In genomic region chr14:32073901-32074300, GRCm38 (mm10) we compare ENCODE assay signal across 11 mouse cellular contexts. TPM values are rescaled to one million over a fixed set of nuclear protein-coding genes. Genes with fewer than 3 reads are reported as not detected.
DNase-seq lines count a peak whose midpoint lies in the region; ATAC-seq lines count a peak whose summit lies in the region.
"Had no signal": no experiment of that assay in that cellular context is flagged by ENCODE, and none has a peak within 500 bp of the region (broad histone marks: within the 10 kb centered on the region; RNA-seq: fewer than 3 reads in every experiment).

No protein-coding gene starts in this region.

- H3K36me3 ChIP-seq in heart, embryonic 10.5 days: no peaks in the 10 kb centered on the region
- no peaks in the 10 kb centered on the region for H3K36me3 ChIP-seq in midbrain, embryonic 14.5 days (ENCODE audit: control insufficient read depth, insufficient read depth, low read length)
- H3K36me3 ChIP-seq in midbrain, embryonic 16.5 days (ENCODE audit: control insufficient read depth, insufficient read depth, low read length): no peaks in the 10 kb centered on the region
- no peaks in the 10 kb centered on the region for H3K36me3 ChIP-seq in limb, embryonic 12.5 days
- H3K36me3 ChIP-seq: forebrain, embryonic 12.5 days; liver, embryonic 15.5 days had no signal

- peaks cover 15% of the 10 kb centered on the region for H3K4me1 ChIP-seq in heart, embryonic 10.5 days
- no peaks in the 10 kb centered on the region for H3K4me1 ChIP-seq in midbrain, embryonic 14.5 days (ENCODE audit: control insufficient read depth, insufficient read depth, low read length)
- no peaks in the 10 kb centered on the region for H3K4me1 ChIP-seq in midbrain, embryonic 16.5 days (ENCODE audit: control insufficient read depth, insufficient read depth, low read length)
- H3K4me1 ChIP-seq in limb, embryonic 12.5 days (replicated peaks): peaks cover 7% of the 10 kb centered on the region
- H3K4me1 ChIP-seq: forebrain, embryonic 12.5 days had no signal

- ATAC-seq in midbrain, embryonic 14.5 days (ENCODE audit: low FRiP score, low TSS enrichment): no peak
- no peak for ATAC-seq in midbrain, embryonic 16.5 days
- no peak for ATAC-seq in limb, embryonic 12.5 days (ENCODE audit: insufficient number of reproducible peaks, insufficient read depth, low FRiP score, low TSS enrichment, low read depth)

- H3K9me3 ChIP-seq in heart, embryonic 10.5 days: no peaks in the 10 kb centered on the region
- H3K9me3 ChIP-seq in midbrain, embryonic 14.5 days (ENCODE audit: control insufficient read depth, low read length): no peaks in the 10 kb centered on the region
- no peaks in the 10 kb centered on the region for H3K9me3 ChIP-seq in midbrain, embryonic 16.5 days (replicated peaks; ENCODE audit: control insufficient read depth, low read length, poor library complexity, severe bottlenecking)
- H3K9me3 ChIP-seq in limb, embryonic 12.5 days: no peaks in the 10 kb centered on the region
- H3K9me3 ChIP-seq: forebrain, embryonic 12.5 days; liver, embryonic 15.5 days had no signal

- 0 out of 2 replicates have a peak overlapping the region, but pooled peaks have one; percentile 12 for H3K9ac ChIP-seq in midbrain, embryonic 14.5 days (replicated peaks; ENCODE audit: low read length)
- no peak overlapping the region for H3K9ac ChIP-seq in midbrain, embryonic 16.5 days (ENCODE audit: low read depth, low read length)
- H3K9ac ChIP-seq in limb, embryonic 12.5 days (replicated peaks): no peak overlapping the region; the same call in 1 of the 2 replicates
- H3K9ac ChIP-seq: forebrain, embryonic 12.5 days; hindbrain, embryonic 14.5 days; liver, embryonic 15.5 days had no signal

- no peak for DNase-seq in heart, embryonic 10.5 days (ENCODE audit: low spot score)
- DNase-seq in heart, adult 8-10 months (ENCODE audit: low spot score): no peak
- no peak for DNase-seq in midbrain, embryonic 14.5 days
- peak; percentile 12 for DNase-seq in gastrocnemius, postnatal 10 days
- no peak for DNase-seq in urinary bladder, postnatal 4 days (ENCODE audit: low spot score in 2 of 2)
- DNase-seq in adrenal gland, postnatal 4 days (ENCODE audit: low spot score in 2 of 2): no peak

- no peaks in the 10 kb centered on the region for H3K27me3 ChIP-seq in heart, embryonic 10.5 days (ENCODE audit: insufficient read depth, poor library complexity, severe bottlenecking)
- H3K27me3 ChIP-seq in midbrain, embryonic 14.5 days (ENCODE audit: control insufficient read depth, insufficient read depth, low read length): no peaks in the 10 kb centered on the region
- no peaks in the 10 kb centered on the region for H3K27me3 ChIP-seq in midbrain, embryonic 16.5 days (ENCODE audit: control insufficient read depth, insufficient read depth, low read depth, low read length)
- no peaks in the 10 kb centered on the region for H3K27me3 ChIP-seq in limb, embryonic 12.5 days
- H3K27me3 ChIP-seq: liver, embryonic 15.5 days had no signal

- H3K4me2 ChIP-seq in midbrain, embryonic 14.5 days (ENCODE audit: low read length): no peak overlapping the region
- no peak overlapping the region for H3K4me2 ChIP-seq in midbrain, embryonic 16.5 days (ENCODE audit: low read length)
- H3K4me2 ChIP-seq in limb, embryonic 12.5 days: no peak overlapping the region
- H3K4me2 ChIP-seq: forebrain, embryonic 12.5 days; hindbrain, embryonic 14.5 days; liver, embryonic 15.5 days had no signal

- H3K4me3 ChIP-seq in heart, embryonic 10.5 days: no peak overlapping the region
- H3K4me3 ChIP-seq in midbrain, embryonic 14.5 days (replicated peaks; ENCODE audit: low read depth, low read length): no peak overlapping the region
- no peak overlapping the region for H3K4me3 ChIP-seq in midbrain, embryonic 16.5 days (ENCODE audit: low read depth, low read length)
- no peak overlapping the region for H3K4me3 ChIP-seq in limb, embryonic 12.5 days (replicated peaks)
- H3K4me3 ChIP-seq: forebrain, embryonic 12.5 days; liver, embryonic 15.5 days had no signal

- WGBS in heart, embryonic 10.5 days: 62% methylated on average over 7 of the region's 7 CpGs
- 73% methylated on average over 7 of the region's 7 CpGs for WGBS in midbrain, embryonic 14.5 days
- WGBS in midbrain, embryonic 16.5 days: 77% methylated on average over 7 of the region's 7 CpGs
- WGBS in limb, embryonic 12.5 days: 53% methylated on average over 7 of the region's 7 CpGs

- peak overlapping the region; percentile 71 for H3K27ac ChIP-seq in heart, embryonic 10.5 days
- H3K27ac ChIP-seq in midbrain, embryonic 14.5 days (replicated peaks; ENCODE audit: low read depth, low read length): no peak overlapping the region
- H3K27ac ChIP-seq in midbrain, embryonic 16.5 days (ENCODE audit: low read length): no peak overlapping the region
- 0 out of 2 replicates have a peak overlapping the region, but pooled peaks have one; percentile 12 for H3K27ac ChIP-seq in limb, embryonic 12.5 days
- H3K27ac ChIP-seq: forebrain, embryonic 12.5 days; hindbrain, embryonic 14.5 days; liver, embryonic 15.5 days had no signal

RNA-seq across cellular contexts. Expression of gene Oxnad1, which starts 11.3 kb away (rescaled TPM):
- polyA plus RNA-seq in heart, embryonic 10.5 days (2016; fragmentation: Nextera tagmentation; extraction: Ambion mirVana): 26.5 and 36.6 TPM in 2 replicates
- 10 to 100 TPM; 52.2 to 73.4 (median 56.4) TPM for total RNA-seq in heart, adult 8-10 months (2022)
- 11.7 and 16.4 TPM in 2 replicates for polyA plus RNA-seq in midbrain, embryonic 14.5 days (2014; fragmentation: Nextera tagmentation; extraction: Ambion mirVana)
- 18.6 and 19.9 TPM in 2 replicates for polyA plus RNA-seq in midbrain, embryonic 16.5 days (2015; fragmentation: Nextera tagmentation; extraction: Ambion mirVana)
- total RNA-seq in gastrocnemius, postnatal 10 days (2021): 10 to 100 TPM; 18.7 to 19.9 TPM
- 16.2 and 18.2 TPM in 2 replicates for polyA plus RNA-seq in limb, embryonic 12.5 days (2016; fragmentation: Nextera tagmentation; extraction: Ambion mirVana)
- total RNA-seq in adrenal gland, postnatal 4 days (2021): 10 to 100 TPM; 30.2 to 32.9 TPM

RNA-seq across cellular contexts. Expression of gene Dph3, which starts 11.6 kb away (rescaled TPM):
- 90.6 and 102 TPM in 2 replicates for polyA plus RNA-seq in heart, embryonic 10.5 days (2016; fragmentation: Nextera tagmentation; extraction: Ambion mirVana)
- 10 to 100 TPM; 73.7 to 91.2 (median 82.8) TPM for total RNA-seq in heart, adult 8-10 months (2022)
- 81.2 and 93.2 TPM in 2 replicates for polyA plus RNA-seq in midbrain, embryonic 14.5 days (2014; fragmentation: Nextera tagmentation; extraction: Ambion mirVana)
- 74.7 and 77.2 TPM in 2 replicates for polyA plus RNA-seq in midbrain, embryonic 16.5 days (2015; fragmentation: Nextera tagmentation; extraction: Ambion mirVana)
- 10 to 100 TPM; 68.3 to 74.9 TPM for total RNA-seq in gastrocnemius, postnatal 10 days (2021)
- polyA plus RNA-seq in limb, embryonic 12.5 days (2016; fragmentation: Nextera tagmentation; extraction: Ambion mirVana): 76.7 and 78.6 TPM in 2 replicates
- total RNA-seq in adrenal gland, postnatal 4 days (2021): 10 to 100 TPM; 51.9 to 54.7 TPM

RNA-seq across cellular contexts. Expression of gene Galnt15, which starts 45.1 kb away (rescaled TPM):
- polyA plus RNA-seq in heart, embryonic 10.5 days (2016; fragmentation: Nextera tagmentation; extraction: Ambion mirVana): 0.18 and 0.38 TPM in 2 replicates
- 10 to 100 TPM; 13.9 to 22.2 (median 18.3) TPM for total RNA-seq in heart, adult 8-10 months (2022)
- polyA plus RNA-seq in midbrain, embryonic 14.5 days (2014; fragmentation: Nextera tagmentation; extraction: Ambion mirVana): 0.25 and 0.39 TPM in 2 replicates
- 0.45 and 0.52 TPM in 2 replicates for polyA plus RNA-seq in midbrain, embryonic 16.5 days (2015; fragmentation: Nextera tagmentation; extraction: Ambion mirVana)
- total RNA-seq in gastrocnemius, postnatal 10 days (2021): 10 to 100 TPM; 22.2 to 23.2 TPM
- polyA plus RNA-seq in limb, embryonic 12.5 days (2016; fragmentation: Nextera tagmentation; extraction: Ambion mirVana): not detected in 2 replicates
- total RNA-seq in adrenal gland, postnatal 4 days (2021): 1 to 10 TPM; 3.1 to 4.0 TPM
- polyA plus RNA-seq: liver, embryonic 15.5 days had no signal

Comparison
In these comparisons a context has a peak if more than half of its experiments do, and no peak if none do; other contexts are left out.
1. H3K27ac ChIP-seq: peak in heart, embryonic 10.5 days (single experiment) and limb, embryonic 12.5 days (single experiment); none in midbrain, embryonic 14.5 days (single experiment) and midbrain, embryonic 16.5 days (single experiment).